Mouse (Mus musculus): ENCODE measurements around the gene Gm2696. TPM values are rescaled to one million over a fixed set of nuclear protein-coding genes. Genes with fewer than 3 reads are reported as not detected.

The Gm2696 gene
- polyA plus RNA-seq, 1 experiment from 2014 or later: not detected

DNA sequence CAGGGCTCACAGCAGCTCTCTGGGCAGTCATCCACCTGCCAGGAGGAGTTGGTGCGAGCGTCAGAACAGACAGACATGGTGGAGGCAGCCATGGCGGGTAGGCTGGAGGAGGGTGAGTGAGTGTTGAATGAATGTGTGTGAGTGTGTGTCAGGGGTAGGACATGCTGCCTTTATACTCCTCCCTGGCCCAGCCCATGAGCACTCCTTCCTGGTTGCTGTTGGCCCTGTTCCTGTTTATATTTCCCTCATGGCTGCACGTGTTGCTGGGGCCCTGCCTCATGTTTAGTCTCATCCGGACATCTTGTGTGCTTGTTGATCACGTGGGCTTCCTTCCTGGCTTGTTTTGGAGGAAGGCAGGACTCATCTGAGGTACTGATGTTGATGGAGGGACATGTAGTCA lies 12.5 kb downstream of the Gm2696 start, which contains the start of gene Krtap10-4:
Gene Krtap10-4, minus strand, starts transcription at position 145 of the 400 bp plus-strand sequence.
- H3K9ac ChIP-seq (ENCODE audit: low read length): no peak within 1 kb of the TSS
- no peak within 1 kb of the TSS for H3K4me2 ChIP-seq
- no peak within 1 kb of the TSS for H3K27ac ChIP-seq (ENCODE audit: low read depth, low read length)
- H3K9me3 ChIP-seq (ENCODE audit: control insufficient read depth, low read length): no peaks in the 10 kb centered on the region
- no peaks in the 10 kb centered on the region for H3K36me3 ChIP-seq (ENCODE audit: control insufficient read depth, insufficient read depth, low read length)
- 80% methylated on average over 6 of the region's 6 CpGs for WGBS
- no peaks in the 10 kb centered on the region for H3K4me1 ChIP-seq (ENCODE audit: control insufficient read depth, insufficient read depth, low read length)
- H3K4me3 ChIP-seq (ENCODE audit: low read depth, low read length): no peak within 1 kb of the TSS
- ATAC-seq (ENCODE audit: low FRiP score) (no peak), DNase-seq (ENCODE audit: low spot score, missing footprints) (no peak)
- H3K27me3 ChIP-seq (ENCODE audit: control insufficient read depth, insufficient read depth, low read length): no peaks in the 10 kb centered on the region

DNA sequence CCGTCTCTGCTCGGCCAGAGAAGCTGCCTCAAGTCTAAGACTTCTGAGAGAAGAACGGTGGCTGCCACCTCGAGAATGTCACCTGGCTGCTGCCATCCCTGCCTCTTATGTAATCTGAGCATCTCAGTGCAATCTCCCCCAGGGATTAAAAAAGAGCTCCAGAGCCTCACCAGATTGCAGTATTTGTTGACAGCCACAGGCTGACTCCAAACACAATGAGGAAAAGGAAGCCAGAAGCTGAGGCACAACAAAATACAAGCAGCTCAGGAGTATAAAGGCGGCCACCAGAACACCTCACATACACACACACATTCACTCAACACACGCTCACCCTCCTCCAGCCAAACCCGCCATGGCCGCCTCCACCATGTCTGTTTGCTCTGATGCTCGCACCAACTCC lies 21.2 kb downstream of the Gm2696 start, which contains the start of gene Krtap10-10:
Gene Krtap10-10, plus strand, starts transcription at position 301 of the 400 bp plus-strand sequence.
- DNase-seq (ENCODE audit: low spot score, missing footprints) (no peak), ATAC-seq (ENCODE audit: low FRiP score) (no peak)
- no peaks in the 10 kb centered on the region for H3K27me3 ChIP-seq (ENCODE audit: control insufficient read depth, insufficient read depth, low read length)
- no peak within 1 kb of the TSS for H3K27ac ChIP-seq (ENCODE audit: low read depth, low read length)
- no peak within 1 kb of the TSS for H3K9ac ChIP-seq (ENCODE audit: low read length)
- no peaks in the 10 kb centered on the region for H3K4me1 ChIP-seq (ENCODE audit: control insufficient read depth, insufficient read depth, low read length)
- H3K36me3 ChIP-seq (ENCODE audit: control insufficient read depth, insufficient read depth, low read length): no peaks in the 10 kb centered on the region
- no peak within 1 kb of the TSS for H3K4me2 ChIP-seq
- no peak within 1 kb of the TSS for H3K4me3 ChIP-seq (ENCODE audit: low read depth, low read length)
- WGBS: 71% methylated on average over 9 of the region's 9 CpGs
- no peaks in the 10 kb centered on the region for H3K9me3 ChIP-seq (ENCODE audit: control insufficient read depth, low read length)

DNA sequence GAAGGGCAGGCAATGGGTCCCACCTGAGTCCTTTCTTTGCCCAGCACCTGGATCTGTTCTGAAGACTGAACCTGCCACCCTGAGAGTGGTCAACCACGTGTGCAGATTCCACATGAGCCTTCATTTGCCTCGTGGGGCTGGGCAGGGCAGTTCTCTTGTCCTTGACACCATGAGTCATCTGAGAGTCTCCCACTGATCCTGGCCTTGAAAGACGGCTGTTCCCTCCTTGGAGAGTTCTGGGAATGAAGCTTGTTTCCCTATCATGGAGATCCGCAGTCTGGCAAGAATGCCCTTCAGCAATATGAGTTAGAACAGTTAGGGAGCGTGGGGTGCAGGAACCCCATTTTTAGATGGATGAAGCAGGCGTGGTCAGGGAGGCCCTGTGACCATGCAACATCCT lies 24.5 kb downstream of the Gm2696 start:
- Histone ChIP-seq H3K4me1 (ENCODE audit: control insufficient read depth, insufficient read depth, low read length) (no peaks in the 10 kb centered on the region), H3K4me2 (no peak overlapping the region), H3K27me3 (ENCODE audit: control insufficient read depth, insufficient read depth, low read length) (no peaks in the 10 kb centered on the region), H3K9me3 (ENCODE audit: control insufficient read depth, low read length) (peaks cover under 1% of the 10 kb centered on the region; the same call in 1 of the 2 replicates), H3K9ac (ENCODE audit: low read length) (no peak overlapping the region), H3K36me3 (ENCODE audit: control insufficient read depth, insufficient read depth, low read length) (no peaks in the 10 kb centered on the region), H3K27ac (ENCODE audit: low read depth, low read length) (no peak overlapping the region), H3K4me3 (ENCODE audit: low read depth, low read length) (no peak overlapping the region)
- WGBS: 80% methylated on average over 6 of the region's 6 CpGs
- DNase-seq (ENCODE audit: low spot score, missing footprints) (no peak), ATAC-seq (ENCODE audit: low FRiP score) (no peak)

DNA sequence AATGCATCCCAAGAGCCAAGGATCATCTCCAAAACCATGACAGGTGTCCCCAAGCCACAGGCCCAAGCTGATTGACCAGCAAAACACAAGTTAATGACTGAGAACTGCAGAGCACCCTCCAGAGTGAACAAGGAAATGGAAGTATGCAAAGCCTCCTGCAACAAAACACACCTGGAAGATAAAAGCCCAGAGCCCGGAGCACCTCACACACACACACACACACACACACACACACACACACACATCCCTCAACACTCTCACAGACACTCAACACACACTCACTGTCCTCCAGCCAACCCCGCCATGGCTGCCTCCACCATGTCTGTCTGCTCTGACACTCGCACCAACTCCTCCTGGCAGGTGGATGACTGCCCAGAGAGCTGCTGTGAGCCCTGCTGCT lies 32.0 kb downstream of the Gm2696 start, which contains the start of gene Gm36176:
Gene Gm36176, plus strand, starts transcription at position 301 of the 400 bp plus-strand sequence.
- H3K4me2 ChIP-seq: no peak within 1 kb of the TSS
- no peaks in the 10 kb centered on the region for H3K4me1 ChIP-seq (ENCODE audit: control insufficient read depth, insufficient read depth, low read length)
- peaks cover 6% of the 10 kb centered on the region; the same call in 1 of the 2 replicates for H3K9me3 ChIP-seq (ENCODE audit: control insufficient read depth, low read length)
- DNase-seq (ENCODE audit: low spot score, missing footprints) (no peak), ATAC-seq (ENCODE audit: low FRiP score) (no peak)
- WGBS: 65% methylated on average over 2 of the region's 3 CpGs
- H3K27me3 ChIP-seq (ENCODE audit: control insufficient read depth, insufficient read depth, low read length): no peaks in the 10 kb centered on the region
- H3K27ac ChIP-seq (ENCODE audit: low read depth, low read length): no peak within 1 kb of the TSS
- no peak within 1 kb of the TSS for H3K9ac ChIP-seq (ENCODE audit: low read length)
- no peak within 1 kb of the TSS for H3K4me3 ChIP-seq (ENCODE audit: low read depth, low read length)
- H3K36me3 ChIP-seq (ENCODE audit: control insufficient read depth, insufficient read depth, low read length): no peaks in the 10 kb centered on the region

DNA sequence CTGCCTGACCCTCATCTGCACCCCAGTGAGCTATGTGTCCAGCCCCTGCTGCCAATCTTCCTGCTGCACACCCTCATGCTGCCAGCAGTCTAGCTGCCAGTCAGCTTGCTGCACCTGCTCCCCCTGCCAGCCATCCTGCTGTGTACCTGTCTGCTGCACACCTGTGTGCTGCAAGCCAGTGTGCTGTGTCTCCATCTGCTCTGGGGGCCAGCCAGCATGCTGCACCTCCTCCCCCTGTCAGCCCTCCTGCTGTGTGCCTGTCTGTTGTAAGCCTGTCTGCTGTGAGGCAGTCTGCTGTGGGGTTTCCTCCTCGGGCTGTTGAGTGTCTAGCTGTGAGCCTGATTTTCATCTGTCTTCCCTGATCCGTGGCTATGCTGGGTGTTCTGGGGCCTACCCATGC lies 32.5 kb downstream of the Gm2696 start:
- Histone ChIP-seq H3K4me2 (no peak overlapping the region), H3K9me3 (ENCODE audit: control insufficient read depth, low read length) (peaks cover 6% of the 10 kb centered on the region; the same call in 1 of the 2 replicates), H3K4me3 (ENCODE audit: low read depth, low read length) (no peak overlapping the region), H3K27ac (ENCODE audit: low read depth, low read length) (no peak overlapping the region), H3K4me1 (ENCODE audit: control insufficient read depth, insufficient read depth, low read length) (no peaks in the 10 kb centered on the region), H3K36me3 (ENCODE audit: control insufficient read depth, insufficient read depth, low read length) (no peaks in the 10 kb centered on the region), H3K27me3 (ENCODE audit: control insufficient read depth, insufficient read depth, low read length) (no peaks in the 10 kb centered on the region), H3K9ac (ENCODE audit: low read length) (no peak overlapping the region)
- WGBS: 20% methylated on average over 2 of the region's 2 CpGs
- ATAC-seq (ENCODE audit: low FRiP score): no peak
- DNase-seq (ENCODE audit: low spot score, missing footprints): no peak

DNA sequence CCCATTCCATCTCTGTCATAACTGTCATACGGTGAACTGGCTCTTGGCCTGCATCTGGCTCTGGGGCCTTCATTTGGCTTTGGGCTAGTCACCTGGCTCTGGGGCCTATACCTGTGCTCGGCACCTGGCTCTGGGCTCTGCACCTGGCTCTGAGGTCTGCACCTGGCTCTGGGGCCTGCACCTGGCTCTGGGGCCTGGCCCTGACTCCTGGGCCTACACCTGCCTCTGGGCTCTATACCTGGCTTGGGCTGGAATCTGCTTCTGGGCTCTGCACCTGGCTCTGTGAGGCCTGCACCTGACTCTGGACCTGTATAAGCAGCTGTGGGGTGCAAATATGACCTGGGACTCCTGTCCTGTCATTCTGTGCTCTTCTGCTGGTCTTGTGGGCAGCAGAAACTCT lies 33.1 kb downstream of the Gm2696 start:
- no peak for ATAC-seq (ENCODE audit: low FRiP score)

DNA sequence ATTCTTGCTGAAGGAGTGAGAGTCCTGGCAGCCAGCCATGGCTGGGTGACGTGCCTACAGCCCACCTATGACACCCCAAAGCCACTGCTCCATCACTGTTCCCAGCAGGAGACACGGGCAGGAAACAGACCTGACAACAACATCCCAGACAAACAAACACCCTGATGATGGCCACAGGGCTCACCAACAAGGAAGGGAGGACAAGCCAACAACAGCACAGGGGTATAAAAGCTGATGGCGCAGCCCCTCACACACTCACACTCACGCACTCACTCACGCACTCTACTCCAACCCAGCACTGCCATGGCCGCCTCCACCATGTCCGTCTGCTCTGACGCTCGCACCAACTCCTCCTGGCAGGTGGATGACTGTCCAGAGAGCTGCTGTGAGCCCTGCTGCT lies 38.1 kb downstream of the Gm2696 start, which contains the start of gene Gm10318:
Gene Gm10318, plus strand, starts transcription at position 301 of the 400 bp plus-strand sequence.
- Histone ChIP-seq H3K4me2 (no peak within 1 kb of the TSS), H3K36me3 (ENCODE audit: control insufficient read depth, insufficient read depth, low read length) (no peaks in the 10 kb centered on the region), H3K27me3 (ENCODE audit: control insufficient read depth, insufficient read depth, low read length) (no peaks in the 10 kb centered on the region), H3K4me3 (ENCODE audit: low read depth, low read length) (no peak within 1 kb of the TSS), H3K27ac (ENCODE audit: low read depth, low read length) (no peak within 1 kb of the TSS), H3K9me3 (ENCODE audit: control insufficient read depth, low read length) (no peaks in the 10 kb centered on the region), H3K9ac (ENCODE audit: low read length) (no peak within 1 kb of the TSS), H3K4me1 (ENCODE audit: control insufficient read depth, insufficient read depth, low read length) (no peaks in the 10 kb centered on the region)
- ATAC-seq (ENCODE audit: low FRiP score): no peak
- WGBS: 67% methylated on average over 9 of the region's 9 CpGs
- no peak for DNase-seq (ENCODE audit: low spot score, missing footprints)

More for the DNA sequence above, 33.1 kb downstream of the Gm2696 start:
- Histone ChIP-seq H3K4me1 (ENCODE audit: control insufficient read depth, insufficient read depth, low read length) (no peaks in the 10 kb centered on the region), H3K9me3 (ENCODE audit: control insufficient read depth, low read length) (peaks cover 6% of the 10 kb centered on the region; the same call in 1 of the 2 replicates), H3K4me2 (no peak overlapping the region), H3K27me3 (ENCODE audit: control insufficient read depth, insufficient read depth, low read length) (no peaks in the 10 kb centered on the region), H3K36me3 (ENCODE audit: control insufficient read depth, insufficient read depth, low read length) (no peaks in the 10 kb centered on the region), H3K9ac (ENCODE audit: low read length) (no peak overlapping the region), H3K27ac (ENCODE audit: low read depth, low read length) (no peak overlapping the region), H3K4me3 (ENCODE audit: low read depth, low read length) (no peak overlapping the region)
- DNase-seq (ENCODE audit: low spot score, missing footprints): no peak
- 74% methylated on average over 2 of the region's 2 CpGs for WGBS

DNA sequence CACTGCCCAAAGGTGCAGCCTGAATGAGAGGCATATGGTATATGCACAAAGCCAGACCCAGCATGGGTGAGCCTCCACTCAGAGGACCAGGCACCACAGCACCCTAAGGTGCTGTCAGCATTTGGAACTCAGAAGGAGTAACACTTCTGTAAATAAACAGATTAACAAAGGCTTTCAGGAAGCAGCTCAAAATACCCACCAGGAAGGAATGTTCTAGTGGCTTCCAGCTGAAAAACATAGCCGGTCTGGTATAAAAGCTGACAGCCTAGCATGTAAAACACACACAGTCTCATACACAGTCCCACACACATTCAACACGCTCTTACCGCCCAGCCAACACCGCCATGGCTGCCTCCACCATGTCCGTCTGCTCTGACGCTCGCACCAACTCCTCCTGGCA lies 47.2 kb downstream of the Gm2696 start, which contains the start of gene Gm3285:
Gene Gm3285, plus strand, starts transcription at position 301 of the 400 bp plus-strand sequence.
- no peak within 1 kb of the TSS for H3K9ac ChIP-seq (ENCODE audit: low read length)
- DNase-seq (ENCODE audit: low spot score, missing footprints) (peak; percentile 72), ATAC-seq (ENCODE audit: low FRiP score) (no peak)
- H3K9me3 ChIP-seq (ENCODE audit: control insufficient read depth, low read length): no peaks in the 10 kb centered on the region
- H3K4me1 ChIP-seq (ENCODE audit: control insufficient read depth, insufficient read depth, low read length): no peaks in the 10 kb centered on the region
- 48% methylated on average over 7 of the region's 7 CpGs for WGBS
- no peak within 1 kb of the TSS for H3K27ac ChIP-seq (ENCODE audit: low read depth, low read length)
- no peak within 1 kb of the TSS for H3K4me2 ChIP-seq
- H3K36me3 ChIP-seq (ENCODE audit: control insufficient read depth, insufficient read depth, low read length): no peaks in the 10 kb centered on the region
- H3K27me3 ChIP-seq (ENCODE audit: control insufficient read depth, insufficient read depth, low read length): no peaks in the 10 kb centered on the region
- no peak within 1 kb of the TSS for H3K4me3 ChIP-seq (ENCODE audit: low read depth, low read length)

DNA sequence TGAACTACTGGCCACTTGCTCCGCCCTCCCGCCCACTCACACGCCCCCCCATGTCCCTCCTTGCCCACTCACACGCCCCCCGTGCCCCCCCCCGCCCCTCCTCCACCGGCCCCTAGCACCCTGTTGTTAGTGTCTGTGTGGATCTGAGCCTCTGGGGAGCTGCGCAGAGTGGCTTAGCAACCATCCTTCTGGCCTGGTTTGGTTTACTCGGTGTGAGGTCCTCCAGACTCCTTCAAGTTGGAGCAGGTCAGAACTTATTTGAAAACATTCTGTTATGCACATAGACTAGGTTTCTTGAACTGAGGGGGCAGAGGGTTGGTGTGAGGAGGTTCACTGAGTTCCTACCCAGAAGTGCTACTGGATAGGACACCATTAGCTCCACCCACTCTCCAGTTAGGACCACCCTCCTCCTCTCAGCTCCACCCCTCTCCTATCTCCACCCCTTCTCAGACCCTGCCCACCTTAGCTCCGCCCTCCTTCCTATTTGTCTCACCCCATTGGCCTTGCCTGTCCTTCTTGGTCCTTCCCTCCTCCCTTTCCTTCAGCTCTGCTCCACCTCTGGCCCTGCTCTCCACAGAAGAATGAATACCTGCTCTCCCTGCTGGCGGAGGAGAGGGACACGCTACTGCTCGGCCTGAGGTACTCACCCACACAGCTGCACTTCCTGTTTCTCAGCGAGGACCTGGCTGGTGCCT lies 49.7 kb downstream of the Gm2696 start:
- Histone ChIP-seq H3K27ac (ENCODE audit: low read depth, low read length) (no peak overlapping the region), H3K9ac (ENCODE audit: low read length) (peak overlapping the region; percentile 38; the same call in 1 of the 2 replicates)
- WGBS: 42% methylated on average over 14 of the region's 14 CpGs

More for the DNA sequence above, 49.7 kb downstream of the Gm2696 start:
- ATAC-seq (ENCODE audit: low FRiP score) (peak; percentile 88), DNase-seq (ENCODE audit: low spot score, missing footprints) (peak; percentile 84)
- Histone ChIP-seq H3K27me3 (ENCODE audit: control insufficient read depth, insufficient read depth, low read length) (no peaks in the 10 kb centered on the region), H3K9me3 (ENCODE audit: control insufficient read depth, low read length) (no peaks in the 10 kb centered on the region), H3K4me3 (ENCODE audit: low read depth, low read length) (peak overlapping the region; percentile 18; the same call in 1 of the 2 replicates), H3K4me2 (peak overlapping the region; percentile 26), H3K36me3 (ENCODE audit: control insufficient read depth, insufficient read depth, low read length) (no peaks in the 10 kb centered on the region), H3K4me1 (ENCODE audit: control insufficient read depth, insufficient read depth, low read length) (no peaks in the 10 kb centered on the region)
